Mouse (Mus musculus) ES-CJ7 (cell line): ENCODE data around the gene 2310034G01Rik.

Experiments
- DNase-seq: peaks from one replicate; pipeline ENCODE4 v3.0.0; 2011; ENCODE audit warnings: low read depth, low spot score

2310034G01Rik gene

GRCm38 (mm10) chr19:46300294-46301045 is 49.6 kb downstream of the 2310034G01Rik start:
- DNase-seq: no peak
